ENCODE assay signal across 21 mouse cellular contexts in the genomic region with DNA sequence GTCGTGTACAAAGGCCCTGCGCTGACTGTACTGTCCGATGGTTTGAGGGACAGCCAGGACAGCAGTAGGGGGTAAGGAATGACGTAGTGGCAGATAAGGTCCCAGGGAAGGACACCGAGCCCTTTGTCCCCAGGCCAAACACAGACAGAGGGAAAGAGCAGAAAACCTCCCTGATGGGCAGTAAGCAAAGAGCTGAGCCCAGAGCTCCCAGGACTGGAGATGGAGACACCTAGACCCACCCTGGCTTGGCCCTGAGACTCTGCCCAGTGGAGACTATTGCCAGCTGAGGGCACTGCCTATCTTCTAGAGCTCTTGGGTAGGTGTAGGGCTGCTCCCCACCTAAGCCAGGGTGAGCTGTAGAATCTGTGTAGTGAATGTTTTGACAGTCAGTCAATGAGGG.
A peak's percentile ranks its signal among the peaks of the same experiment; 100 is the strongest.
DNase-seq lines count a peak whose midpoint lies in the region; ATAC-seq and TF ChIP-seq lines count a peak whose summit lies in the region.
"Had no signal": no experiment of that assay in that cellular context is flagged by ENCODE, and none has a peak within 500 bp of the region (broad histone marks: within the 10 kb centered on the region; RNA-seq: fewer than 3 reads in every experiment).

No protein-coding gene starts in this region.

- H3K36me3 ChIP-seq in lung, embryonic 16.5 days (ENCODE audit: control insufficient read depth, insufficient read depth, low read length), result no peaks in the 10 kb centered on the region
- no peaks in the 10 kb centered on the region for H3K36me3 ChIP-seq in heart, postnatal 0 days (replicated peaks; ENCODE audit: control insufficient read depth, insufficient read depth, low read length)
- H3K36me3 ChIP-seq in hindbrain, embryonic 10.5 days, result no peaks in the 10 kb centered on the region
- H3K36me3 ChIP-seq: embryonic facial prominence, embryonic 12.5 days; forebrain, embryonic 15.5 days; hindbrain, embryonic 12.5 days; limb, embryonic 12.5 days; liver, embryonic 12.5 days; midbrain, embryonic 12.5 days; neural tube, embryonic 12.5 days had no signal

- ATAC-seq in lung, embryonic 16.5 days (ENCODE audit: low read depth), result peak; percentile 30; the same call in 1 of the 2 replicates
- ATAC-seq in heart, postnatal 0 days (ENCODE audit: insufficient read depth, low read depth), result peak; percentile 20; the same call in 1 of the 2 replicates
- ATAC-seq: forebrain, embryonic 15.5 days; liver, embryonic 12.5 days had no signal

- TF ChIP-seq EP300 in heart, postnatal 0 days (IDR thresholded peaks at IDR 0.05; ENCODE audit: low read depth), result no peak

- H3K4me1 ChIP-seq in lung, embryonic 16.5 days (replicated peaks; ENCODE audit: control insufficient read depth, insufficient read depth, low read length), result no peaks in the 10 kb centered on the region
- peaks cover 9% of the 10 kb centered on the region; the same call in 1 of the 2 replicates for H3K4me1 ChIP-seq in heart, postnatal 0 days (ENCODE audit: control insufficient read depth, insufficient read depth)
- peaks cover 35% of the 10 kb centered on the region for H3K4me1 ChIP-seq in hindbrain, embryonic 10.5 days (replicated peaks)
- H3K4me1 ChIP-seq: forebrain, embryonic 15.5 days; liver, embryonic 12.5 days had no signal

- no peaks in the 10 kb centered on the region for H3K27me3 ChIP-seq in lung, embryonic 16.5 days (ENCODE audit: control insufficient read depth, insufficient read depth, low read depth, low read length)
- H3K27me3 ChIP-seq in heart, postnatal 0 days (ENCODE audit: control insufficient read depth, insufficient read depth, low read length), result no peaks in the 10 kb centered on the region
- peaks cover 32% of the 10 kb centered on the region for H3K27me3 ChIP-seq in hindbrain, embryonic 10.5 days (ENCODE audit: insufficient read depth, poor library complexity, severe bottlenecking)
- H3K27me3 ChIP-seq: forebrain, embryonic 15.5 days; limb, embryonic 12.5 days had no signal

- H3K9me3 ChIP-seq in lung, embryonic 16.5 days (ENCODE audit: control insufficient read depth, low read length), result 0 out of 2 replicates have a peak, but pooled peaks cover 3% of the 10 kb centered on the region
- H3K9me3 ChIP-seq in heart, postnatal 0 days (replicated peaks; ENCODE audit: control insufficient read depth, low read length), result peaks cover 5% of the 10 kb centered on the region; the same call in 1 of the 2 replicates
- H3K9me3 ChIP-seq in hindbrain, embryonic 10.5 days, result peaks cover 8% of the 10 kb centered on the region; the same call in 1 of the 2 replicates
- H3K9me3 ChIP-seq: forebrain, embryonic 15.5 days had no signal

- no peak for TF ChIP-seq CTCF in heart, postnatal 0 days (IDR thresholded peaks at IDR 0.05; ENCODE audit: low read depth)

- no peak overlapping the region for H3K4me2 ChIP-seq in lung, embryonic 16.5 days (ENCODE audit: low read depth, low read length)
- H3K4me2 ChIP-seq in heart, postnatal 0 days (ENCODE audit: low read depth, low read length), result no peak overlapping the region
- H3K4me2 ChIP-seq: embryonic facial prominence, embryonic 12.5 days; forebrain, embryonic 15.5 days; hindbrain, embryonic 12.5 days; limb, embryonic 12.5 days; liver, embryonic 12.5 days; midbrain, embryonic 12.5 days; neural tube, embryonic 12.5 days had no signal

- H3K4me3 ChIP-seq in lung, embryonic 16.5 days (ENCODE audit: low read length), result no peak overlapping the region
- no peak overlapping the region for H3K4me3 ChIP-seq in heart, postnatal 0 days (ENCODE audit: low read depth, low read length)
- H3K4me3 ChIP-seq in hindbrain, embryonic 10.5 days, result no peak overlapping the region
- H3K4me3 ChIP-seq: embryonic facial prominence, embryonic 12.5 days; erythroblast, embryonic 14.5 days; forebrain, embryonic 15.5 days; hindbrain, embryonic 12.5 days; limb, embryonic 12.5 days; liver, embryonic 12.5 days; midbrain, embryonic 12.5 days; neural tube, embryonic 12.5 days had no signal

- no peak overlapping the region for H3K27ac ChIP-seq in lung, embryonic 16.5 days (ENCODE audit: low read length)
- no peak overlapping the region for H3K27ac ChIP-seq in heart, postnatal 0 days (ENCODE audit: low read depth)
- no peak overlapping the region for H3K27ac ChIP-seq in hindbrain, embryonic 10.5 days
- H3K27ac ChIP-seq: embryonic facial prominence, embryonic 12.5 days; forebrain, embryonic 15.5 days; hindbrain, embryonic 12.5 days; limb, embryonic 12.5 days; liver, embryonic 12.5 days; midbrain, embryonic 12.5 days; neural tube, embryonic 12.5 days had no signal

- H3K9ac ChIP-seq in lung, embryonic 16.5 days (ENCODE audit: low read length), result no peak overlapping the region
- H3K9ac ChIP-seq in heart, postnatal 0 days (replicated peaks; ENCODE audit: low read depth, low read length), result no peak overlapping the region
- H3K9ac ChIP-seq: embryonic facial prominence, embryonic 12.5 days; forebrain, embryonic 15.5 days; hindbrain, embryonic 12.5 days; limb, embryonic 12.5 days; liver, embryonic 12.5 days; midbrain, embryonic 12.5 days; neural tube, embryonic 12.5 days had no signal

- 72% methylated on average over 5 of the region's 5 CpGs for WGBS in lung, embryonic 16.5 days
- WGBS in heart, postnatal 0 days, result 60% methylated on average over 5 of the region's 5 CpGs
- 70% methylated on average over 5 of the region's 5 CpGs for WGBS in hindbrain, embryonic 10.5 days

- DNase-seq in adrenal gland, adult 2 months, result peak; percentile 79
- DNase-seq in adrenal gland, adult 18-20 months (ENCODE audit: low spot score in 2 of 2), result no peak
- no peak for DNase-seq in lung, postnatal 36 days
- no peak for DNase-seq in heart, postnatal 0 days (ENCODE audit: low spot score)
- no peak for DNase-seq in left cerebral cortex, adult 8-10 months (ENCODE audit: low spot score in 2 of 2)
- DNase-seq in hindbrain, embryonic 10.5 days (ENCODE audit: low spot score), result no peak
- DNase-seq: cerebellum, adult 9-11 months; gastrocnemius, postnatal 25 days; kidney, adult 9 months; lung, adult 2 months; right cerebral cortex, adult 18-20 months; thymus, postnatal 14 days had no signal
